Mouse (Mus musculus) liver, postnatal 0 days (tissue): ENCODE results near the gene Tmem236.

Source experiments
- CTCF ChIP-seq: sonication (generic); IDR thresholded peaks from 2 replicates; pipeline ENCODE4 v1.5.1; 2016; ENCODE audit warnings: antibody characterized with exemption, low read depth
- EP300 ChIP-seq: IDR thresholded peaks from 2 replicates; pipeline ENCODE4 v1.6.1; 2016; ENCODE audit warnings: antibody characterized with exemption, low read depth, mild to moderate bottlenecking

DNA sequence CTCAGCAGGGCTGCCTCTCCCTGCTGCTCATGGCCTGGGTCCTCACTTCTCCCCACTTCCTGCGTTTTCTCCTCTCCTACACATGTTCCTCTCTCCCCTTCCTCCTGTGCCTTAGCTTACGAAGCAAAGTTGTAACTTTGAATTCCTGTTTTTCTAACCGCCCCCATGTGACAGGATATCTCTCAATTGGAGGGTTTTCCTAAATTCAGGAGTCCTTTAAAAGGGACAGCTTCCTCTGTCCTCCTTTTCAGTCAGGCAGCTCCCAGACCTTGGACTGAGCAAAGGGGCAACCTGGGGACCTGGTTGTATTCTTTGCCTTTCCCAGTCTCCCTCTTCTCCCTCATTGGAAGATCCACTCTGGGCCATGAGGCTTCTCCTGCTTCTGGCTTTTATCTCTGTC is 54.8 kb downstream of the Tmem236 start, which contains the start of gene Mrc1:
- TF ChIP-seq CTCF (no peak), EP300 (no peak)
